Mouse (Mus musculus): ENCODE data around the gene Gphn. TPM values are rescaled to one million over a fixed set of nuclear protein-coding genes. Genes with fewer than 3 reads are reported as not detected.

Gene Gphn
- polyA plus RNA-seq, 1 experiment: 6.1 TPM

- no peaks in the 10 kb centered on the region for H3K79me2 ChIP-seq (ENCODE audit: control insufficient read depth, insufficient read depth)
- no peaks in the 10 kb centered on the region for H3K36me3 ChIP-seq (ENCODE audit: control insufficient read depth, insufficient read depth)
- H3ac ChIP-seq (ENCODE audit: control insufficient read depth, insufficient read length, low read depth): no peak overlapping the region
- no peak overlapping the region for H3K4me3 ChIP-seq (ENCODE audit: insufficient read depth, poor library complexity, severe bottlenecking)
- TF ChIP-seq MAX (IDR thresholded peaks at IDR 0.05) (no peak), USF1 (IDR thresholded peaks at IDR 0.05; ENCODE audit: low read depth) (no peak), MYOG (IDR thresholded peaks at IDR 0.05; ENCODE audit: control insufficient read depth, extremely low read depth, insufficient read length) (no peak), MYOD1 (IDR thresholded peaks at IDR 0.05; ENCODE audit: control insufficient read depth, insufficient read length, low read depth) (no peak), CEBPB (IDR thresholded peaks at IDR 0.05; ENCODE audit: low read depth) (no peak), FOSL1 (IDR thresholded peaks at IDR 0.05; ENCODE audit: insufficient read depth, low read length, poor library complexity, severe bottlenecking) (no peak), CTCF (IDR thresholded peaks at IDR 0.05; ENCODE audit: control insufficient read depth, insufficient read depth, insufficient read length) (no peak)
- H3K79me3 ChIP-seq (ENCODE audit: low read depth): no peaks in the 10 kb centered on the region
- H3K27me3 ChIP-seq (ENCODE audit: control insufficient read depth, insufficient read depth, insufficient read length): no peaks in the 10 kb centered on the region
Observed at GRCm38 (mm10) chr12:78640086-78640485, 413.9 kb downstream of the Gphn start.

GRCm38 (mm10) chr12:78641220-78641619, 415.0 kb downstream of the Gphn start:
- Histone ChIP-seq H3K27me3 (ENCODE audit: control insufficient read depth, insufficient read depth, insufficient read length) (no peaks in the 10 kb centered on the region), H3ac (ENCODE audit: control insufficient read depth, insufficient read length, low read depth) (no peak overlapping the region), H3K36me3 (ENCODE audit: control insufficient read depth, insufficient read depth) (no peaks in the 10 kb centered on the region), H3K79me3 (ENCODE audit: low read depth) (no peaks in the 10 kb centered on the region), H3K79me2 (ENCODE audit: control insufficient read depth, insufficient read depth) (no peaks in the 10 kb centered on the region), H3K4me3 (ENCODE audit: insufficient read depth, poor library complexity, severe bottlenecking) (no peak overlapping the region)
- no peak for TF ChIP-seq MYOD1 (IDR thresholded peaks at IDR 0.05; ENCODE audit: control insufficient read depth, insufficient read length, low read depth)
- no peak for TF ChIP-seq FOSL1 (IDR thresholded peaks at IDR 0.05; ENCODE audit: insufficient read depth, low read length, poor library complexity, severe bottlenecking)
- no peak for TF ChIP-seq MAX (IDR thresholded peaks at IDR 0.05)
- TF ChIP-seq CEBPB (IDR thresholded peaks at IDR 0.05; ENCODE audit: low read depth): no peak
- TF ChIP-seq CTCF (IDR thresholded peaks at IDR 0.05; ENCODE audit: control insufficient read depth, insufficient read depth, insufficient read length): no peak
- TF ChIP-seq MYOG (IDR thresholded peaks at IDR 0.05; ENCODE audit: control insufficient read depth, extremely low read depth, insufficient read length): no peak
- TF ChIP-seq USF1 (IDR thresholded peaks at IDR 0.05; ENCODE audit: low read depth): no peak

GRCm38 (mm10) chr12:78643691-78644090, 417.5 kb downstream of the Gphn start:
- no peak for TF ChIP-seq CTCF (IDR thresholded peaks at IDR 0.05; ENCODE audit: control insufficient read depth, insufficient read depth, insufficient read length)
- no peaks in the 10 kb centered on the region for H3K79me2 ChIP-seq (ENCODE audit: control insufficient read depth, insufficient read depth)
- no peaks in the 10 kb centered on the region for H3K27me3 ChIP-seq (ENCODE audit: control insufficient read depth, insufficient read depth, insufficient read length)
- H3K36me3 ChIP-seq (ENCODE audit: control insufficient read depth, insufficient read depth): no peaks in the 10 kb centered on the region
- no peak overlapping the region for H3ac ChIP-seq (ENCODE audit: control insufficient read depth, insufficient read length, low read depth)
- no peaks in the 10 kb centered on the region for H3K79me3 ChIP-seq (ENCODE audit: low read depth)
- H3K4me3 ChIP-seq (ENCODE audit: insufficient read depth, poor library complexity, severe bottlenecking): no peak overlapping the region

- no peaks in the 10 kb centered on the region for H3K27me3 ChIP-seq (ENCODE audit: control insufficient read depth, insufficient read depth, insufficient read length)
- H3ac ChIP-seq (ENCODE audit: control insufficient read depth, insufficient read length, low read depth): no peak overlapping the region
- TF ChIP-seq CTCF (IDR thresholded peaks at IDR 0.05; ENCODE audit: control insufficient read depth, insufficient read depth, insufficient read length) (no peak), MAX (IDR thresholded peaks at IDR 0.05) (no peak), FOSL1 (IDR thresholded peaks at IDR 0.05; ENCODE audit: insufficient read depth, low read length, poor library complexity, severe bottlenecking) (no peak), MYOD1 (IDR thresholded peaks at IDR 0.05; ENCODE audit: control insufficient read depth, insufficient read length, low read depth) (no peak), MYOG (IDR thresholded peaks at IDR 0.05; ENCODE audit: control insufficient read depth, extremely low read depth, insufficient read length) (no peak), CEBPB (IDR thresholded peaks at IDR 0.05; ENCODE audit: low read depth) (no peak), USF1 (IDR thresholded peaks at IDR 0.05; ENCODE audit: low read depth) (no peak)
- no peaks in the 10 kb centered on the region for H3K79me3 ChIP-seq (ENCODE audit: low read depth)
- no peaks in the 10 kb centered on the region for H3K36me3 ChIP-seq (ENCODE audit: control insufficient read depth, insufficient read depth)
- no peak overlapping the region for H3K4me3 ChIP-seq (ENCODE audit: insufficient read depth, poor library complexity, severe bottlenecking)
- no peaks in the 10 kb centered on the region for H3K79me2 ChIP-seq (ENCODE audit: control insufficient read depth, insufficient read depth)
Observed at GRCm38 (mm10) chr12:78645282-78645681, 419.1 kb downstream of the Gphn start.

- no peaks in the 10 kb centered on the region for H3K79me2 ChIP-seq (ENCODE audit: control insufficient read depth, insufficient read depth)
- no peaks in the 10 kb centered on the region for H3K27me3 ChIP-seq (ENCODE audit: control insufficient read depth, insufficient read depth, insufficient read length)
- H3K36me3 ChIP-seq (ENCODE audit: control insufficient read depth, insufficient read depth): no peaks in the 10 kb centered on the region
- H3K79me3 ChIP-seq (ENCODE audit: low read depth): no peaks in the 10 kb centered on the region
- no peak overlapping the region for H3K4me3 ChIP-seq (ENCODE audit: insufficient read depth, poor library complexity, severe bottlenecking)
- no peak overlapping the region for H3ac ChIP-seq (ENCODE audit: control insufficient read depth, insufficient read length, low read depth)
- TF ChIP-seq MAX (IDR thresholded peaks at IDR 0.05): no peak
Observed at GRCm38 (mm10) chr12:78659718-78660304, 433.6 kb downstream of the Gphn start.

GRCm38 (mm10) chr12:78678101-78678806, 452.1 kb downstream of the Gphn start:
- Histone ChIP-seq H3K4me3 (ENCODE audit: insufficient read depth, poor library complexity, severe bottlenecking) (no peak overlapping the region), H3ac (ENCODE audit: control insufficient read depth, insufficient read length, low read depth) (no peak overlapping the region), H3K79me3 (ENCODE audit: low read depth) (no peaks in the 10 kb centered on the region), H3K27me3 (ENCODE audit: control insufficient read depth, insufficient read depth, insufficient read length) (no peaks in the 10 kb centered on the region), H3K36me3 (ENCODE audit: control insufficient read depth, insufficient read depth) (no peaks in the 10 kb centered on the region), H3K79me2 (ENCODE audit: control insufficient read depth, insufficient read depth) (no peaks in the 10 kb centered on the region)
- TF ChIP-seq USF1 (IDR thresholded peaks at IDR 0.05; ENCODE audit: low read depth) (no peak), FOSL1 (IDR thresholded peaks at IDR 0.05; ENCODE audit: insufficient read depth, low read length, poor library complexity, severe bottlenecking) (no peak), MYOD1 (IDR thresholded peaks at IDR 0.05; ENCODE audit: control insufficient read depth, insufficient read length, low read depth) (no peak), CTCF (IDR thresholded peaks at IDR 0.05; ENCODE audit: control insufficient read depth, insufficient read depth, insufficient read length) (no peak)
